Mouse (Mus musculus) testis, adult 2 months (tissue): ENCODE measurements around the gene Unc13a.

Experiments
- CTCF ChIP-seq: fragments of 200-500 bp; IDR thresholded peaks from 2 replicates; pipeline ENCODE4 v1.5.1; 2012; ENCODE audit warnings: low read depth, mild to moderate bottlenecking, inconsistent platforms, low read length, moderate library complexity; ENCODE audit not compliant: control insufficient read depth, insufficient read depth, insufficient replicate concordance
- POLR2A ChIP-seq: fragments of 200-500 bp; IDR thresholded peaks from 2 replicates; pipeline ENCODE4 v1.6.1; 2012; ENCODE audit warnings: low read depth, mild to moderate bottlenecking, inconsistent platforms, low read length, moderate library complexity; ENCODE audit not compliant: control insufficient read depth

DNA sequence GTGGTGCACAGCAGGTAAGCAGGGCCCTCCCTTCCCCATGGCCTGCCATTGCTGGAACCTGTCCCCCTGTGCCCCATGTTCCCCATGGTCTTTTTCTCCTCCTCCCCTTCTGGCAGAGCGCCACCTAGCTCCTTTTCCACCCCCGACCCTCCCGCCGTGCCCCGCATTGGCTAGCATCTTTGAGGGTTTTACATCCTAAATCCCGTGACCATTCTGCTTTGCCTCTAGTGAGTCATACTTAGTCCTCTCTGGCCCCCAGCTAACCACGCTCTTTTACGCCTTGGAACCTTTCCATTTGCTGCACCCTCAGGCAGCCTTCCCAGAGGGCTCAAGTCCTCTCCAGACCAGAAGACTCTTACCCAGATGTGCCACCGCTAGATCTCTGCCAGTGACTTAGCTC, 91.4 kb downstream of the Unc13a start:
- no peak for TF ChIP-seq POLR2A
- no peak for TF ChIP-seq CTCF
